Mouse (Mus musculus): ENCODE data around the gene Defb30.

Defb30 gene

GRCm38 (mm10) chr14:63049910-63050370 is at the start of gene Defb30:
Gene Defb30, minus strand, starts transcription at chr14:63049960.
- no peak for DNase-seq (ENCODE audit: low read depth, low spot score)

GRCm38 (mm10) chr14:63067708-63068107 is 17.9 kb upstream of the Defb30 start:
- DNase-seq (ENCODE audit: low read depth, low spot score): no peak

GRCm38 (mm10) chr14:63066630-63067310 is 17.0 kb upstream of the Defb30 start:
- DNase-seq (ENCODE audit: low read depth, low spot score): peak; percentile 84

- DNase-seq (ENCODE audit: low read depth, low spot score): no peak
Measured at GRCm38 (mm10) chr14:63065391-63065790, 15.6 kb upstream of the Defb30 start.

- DNase-seq (ENCODE audit: low read depth, low spot score): no peak
Measured at GRCm38 (mm10) chr14:63062184-63062583, 12.4 kb upstream of the Defb30 start.

GRCm38 (mm10) chr14:63060361-63060760 is 10.6 kb upstream of the Defb30 start:
- no peak for DNase-seq (ENCODE audit: low read depth, low spot score)

- DNase-seq (ENCODE audit: low read depth, low spot score): no peak
Measured at GRCm38 (mm10) chr14:63054729-63055128, 5.0 kb upstream of the Defb30 start.

- DNase-seq (ENCODE audit: low read depth, low spot score): peak; percentile 59
Measured at GRCm38 (mm10) chr14:63050769-63051168, 1.0 kb upstream of the Defb30 start.

GRCm38 (mm10) chr14:63046691-63047090 is 3.1 kb downstream of the Defb30 start, which contains the start of gene Defb42:
Gene Defb42, plus strand, starts transcription at chr14:63046991.
- DNase-seq (ENCODE audit: low read depth, low spot score): no peak

- no peak for DNase-seq (ENCODE audit: low read depth, low spot score)
Measured at GRCm38 (mm10) chr14:63020524-63021156, 29.1 kb downstream of the Defb30 start.

GRCm38 (mm10) chr14:63014667-63015066 is 35.1 kb downstream of the Defb30 start:
- DNase-seq (ENCODE audit: low read depth, low spot score): no peak

- DNase-seq (ENCODE audit: low read depth, low spot score): no peak
Measured at GRCm38 (mm10) chr14:63013082-63013481, 36.7 kb downstream of the Defb30 start.

GRCm38 (mm10) chr14:63011471-63011870 is 38.3 kb downstream of the Defb30 start, which contains the start of gene Defb43:
Gene Defb43, plus strand, starts transcription at chr14:63011771.
- no peak for DNase-seq (ENCODE audit: low read depth, low spot score)

- no peak for DNase-seq (ENCODE audit: low read depth, low spot score)
Measured at GRCm38 (mm10) chr14:63002588-63002987, 47.2 kb downstream of the Defb30 start.

- DNase-seq (ENCODE audit: low read depth, low spot score): no peak
Measured at GRCm38 (mm10) chr14:62998977-62999376, 50.8 kb downstream of the Defb30 start.

GRCm38 (mm10) chr14:62997777-62998176 is 52.0 kb downstream of the Defb30 start, which contains the start of gene Defb47:
Gene Defb47, plus strand, starts transcription at chr14:62998077.
- DNase-seq (ENCODE audit: low read depth, low spot score): no peak

- no peak for DNase-seq (ENCODE audit: low read depth, low spot score)
Measured at GRCm38 (mm10) chr14:62991849-62992510, 57.8 kb downstream of the Defb30 start.

- DNase-seq (ENCODE audit: low read depth, low spot score): no peak
Measured at GRCm38 (mm10) chr14:62991271-62991670, 58.5 kb downstream of the Defb30 start.

GRCm38 (mm10) chr14:62984410-62984809 is 65.3 kb downstream of the Defb30 start, which contains the start of gene Defb48:
Gene Defb48, minus strand, starts transcription at chr14:62984510.
- no peak for DNase-seq (ENCODE audit: low read depth, low spot score)
